ENCODE assay signal across 7 mouse cellular contexts in genomic region chr8:70373397-70374317, GRCm38 (mm10). TPM values are rescaled to one million over a fixed set of nuclear protein-coding genes. Genes with fewer than 3 reads are reported as not detected.
A peak's percentile ranks its signal among the peaks of the same experiment; 100 is the strongest.
DNase-seq lines count a peak whose midpoint lies in the region; ATAC-seq and TF ChIP-seq lines count a peak whose summit lies in the region.

Comp (plus strand) TSS chr8:70373558.

- peak within 1 kb of the TSS; percentile 13 for H3K4me3 ChIP-seq in left cerebral cortex, adult 2 months
- peak within 1 kb of the TSS; percentile 56 for H3K4me3 ChIP-seq in embryonic facial prominence, embryonic 10.5 days
- peak within 1 kb of the TSS; percentile 37 for H3K4me3 ChIP-seq in intestine, embryonic 14.5 days (ENCODE audit: low read depth, low read length)
- H3K4me3 ChIP-seq in neural tube, embryonic 13.5 days, result peak within 1 kb of the TSS; percentile 31

- no peak within 1 kb of the TSS for H3K27ac ChIP-seq in left cerebral cortex, adult 2 months
- no peak within 1 kb of the TSS for H3K27ac ChIP-seq in embryonic facial prominence, embryonic 10.5 days (replicated peaks)
- no peak within 1 kb of the TSS for H3K27ac ChIP-seq in intestine, embryonic 14.5 days (ENCODE audit: low read depth)
- no peak within 1 kb of the TSS for H3K27ac ChIP-seq in neural tube, embryonic 13.5 days (replicated peaks)

- DNase-seq in left cerebral cortex, adult 2 months (ENCODE audit: extremely low spot score in 1 of 2, low spot score in 2 of 2), result no peak
- DNase-seq in left cerebral cortex, adult 18-20 months (ENCODE audit: low spot score in 2 of 2), result no peak
- peak; percentile 40 for DNase-seq in embryonic facial prominence, embryonic 10.5 days (ENCODE audit: low spot score)
- no peak for DNase-seq in intestine, embryonic 14.5 days (ENCODE audit: low spot score)
- DNase-seq in thymus, postnatal 36 days, result no peak
- no peak for DNase-seq in adrenal gland, adult 2 months

- H3K9ac ChIP-seq in intestine, embryonic 14.5 days (ENCODE audit: low read length), result peak within 1 kb of the TSS; percentile 1; the same call in 1 of the 2 replicates
- H3K9ac ChIP-seq in neural tube, embryonic 13.5 days, result no peak within 1 kb of the TSS

- 3% methylated on average over 47 of the region's 47 CpGs for WGBS in embryonic facial prominence, embryonic 10.5 days
- 4% methylated on average over 47 of the region's 47 CpGs for WGBS in intestine, embryonic 14.5 days
- WGBS in neural tube, embryonic 13.5 days, result 2% methylated on average over 47 of the region's 47 CpGs

- TF ChIP-seq CTCF in left cerebral cortex, adult 2 months (IDR thresholded peaks at IDR 0.05), result no peak

- no peaks in the 10 kb centered on the region for H3K36me3 ChIP-seq in embryonic facial prominence, embryonic 10.5 days (replicated peaks)
- H3K36me3 ChIP-seq in intestine, embryonic 14.5 days (ENCODE audit: control insufficient read depth, insufficient read depth, low read length), result no peaks in the 10 kb centered on the region
- no peaks in the 10 kb centered on the region for H3K36me3 ChIP-seq in neural tube, embryonic 13.5 days

- peak within 1 kb of the TSS; percentile 58 for H3K4me2 ChIP-seq in intestine, embryonic 14.5 days (ENCODE audit: low read length)
- peak within 1 kb of the TSS; percentile 50 for H3K4me2 ChIP-seq in neural tube, embryonic 13.5 days

- intact Hi-C loops in left cerebral cortex, adult 2 months (cut with DNase I), result no loop called here

- H3K9me3 ChIP-seq in embryonic facial prominence, embryonic 10.5 days, result no peaks in the 10 kb centered on the region
- no peaks in the 10 kb centered on the region for H3K9me3 ChIP-seq in intestine, embryonic 14.5 days (ENCODE audit: control insufficient read depth, low read length)
- H3K9me3 ChIP-seq in neural tube, embryonic 13.5 days, result 0 out of 2 replicates have a peak, but pooled peaks cover 2% of the 10 kb centered on the region

- ATAC-seq in intestine, embryonic 14.5 days (replicated peaks; ENCODE audit: low FRiP score, low TSS enrichment, low read depth), result no peak
- 0 out of 2 replicates have a peak, but pooled peaks have one; percentile 3 for ATAC-seq in neural tube, embryonic 13.5 days (ENCODE audit: low read depth)

- peaks cover 90% of the 10 kb centered on the region for H3K27me3 ChIP-seq in embryonic facial prominence, embryonic 10.5 days (replicated peaks; ENCODE audit: low read depth, poor library complexity, severe bottlenecking)
- peaks cover 70% of the 10 kb centered on the region for H3K27me3 ChIP-seq in intestine, embryonic 14.5 days (replicated peaks; ENCODE audit: control insufficient read depth, insufficient read depth, low read length)
- H3K27me3 ChIP-seq in neural tube, embryonic 13.5 days, result peaks cover 74% of the 10 kb centered on the region

- H3K4me1 ChIP-seq in embryonic facial prominence, embryonic 10.5 days, result peaks cover 46% of the 10 kb centered on the region
- H3K4me1 ChIP-seq in intestine, embryonic 14.5 days (replicated peaks; ENCODE audit: control insufficient read depth, insufficient read depth, low read length), result peaks cover 13% of the 10 kb centered on the region
- H3K4me1 ChIP-seq in neural tube, embryonic 13.5 days (replicated peaks), result peaks cover 29% of the 10 kb centered on the region

RNA-seq across cellular contexts. Expression of gene Comp, which starts in this region (rescaled TPM):
- total RNA-seq in left cerebral cortex, adult 2 months (2021), result under 1 TPM; 0.32 to 0.33 TPM
- total RNA-seq in left cerebral cortex, adult 18-20 months (2021), result under 1 TPM; 0.30 to 0.33 TPM
- 0.19 and 0.37 TPM in 2 replicates for polyA plus RNA-seq in embryonic facial prominence, embryonic 10.5 days (2016; fragmentation: Nextera tagmentation; extraction: Ambion mirVana)
- 0.44 and 0.77 TPM in 2 replicates for polyA plus RNA-seq in intestine, embryonic 14.5 days (2014; fragmentation: Nextera tagmentation; extraction: Ambion mirVana)
- polyA plus RNA-seq in neural tube, embryonic 13.5 days (2015; fragmentation: Nextera tagmentation; extraction: Ambion mirVana), result 0.55 and 1.8 TPM in 2 replicates
- under 1 TPM; 0.14 to 0.35 TPM for total RNA-seq in adrenal gland, adult 2 months (2021)
- 0.38 and 0.44 TPM in 2 replicates for polyA plus RNA-seq in adrenal gland, adult 2 months (2012; rRNA removed)

Comparison
In these comparisons a context has a peak if more than half of its experiments do, and no peak if none do; other contexts are left out.
1. Peak in DNase-seq and H3K4me3 ChIP-seq in embryonic facial prominence, embryonic 10.5 days; RNA of the gene not detected or under 1 TPM.